ENCODE assay signal across 34 mouse cellular contexts in genomic region chr5:27846979-27847378, GRCm38 (mm10). TPM values are rescaled to one million over a fixed set of nuclear protein-coding genes. Genes with fewer than 3 reads are reported as not detected.
A peak's percentile ranks its signal among the peaks of the same experiment; 100 is the strongest.
DNase-seq lines count a peak whose midpoint lies in the region; ATAC-seq and TF ChIP-seq lines count a peak whose summit lies in the region.
"Had no signal": no experiment of that assay in that cellular context is flagged by ENCODE, and none has a peak within 500 bp of the region (broad histone marks: within the 10 kb centered on the region; RNA-seq: fewer than 3 reads in every experiment).

No protein-coding gene starts in this region.

- no peak for TF ChIP-seq CTCF in cerebellum, adult 2 months (IDR thresholded peaks at IDR 0.05; ENCODE audit: borderline replicate concordance, insufficient read depth, low read depth, low read length)

- no peaks in the 10 kb centered on the region for H3K36me3 ChIP-seq in forebrain, embryonic 13.5 days (ENCODE audit: poor library complexity, severe bottlenecking)
- H3K36me3 ChIP-seq in forebrain, embryonic 11.5 days (ENCODE audit: control insufficient read depth, insufficient read depth, low read length), result no peaks in the 10 kb centered on the region
- no peaks in the 10 kb centered on the region for H3K36me3 ChIP-seq in forebrain, embryonic 16.5 days (ENCODE audit: control insufficient read depth, insufficient read depth)
- H3K36me3 ChIP-seq: embryonic facial prominence, embryonic 10.5 days; embryonic facial prominence, embryonic 15.5 days; heart, embryonic 13.5 days; hindbrain, embryonic 10.5 days; intestine, embryonic 15.5 days; limb, embryonic 10.5 days; limb, embryonic 15.5 days; liver, embryonic 13.5 days had no signal

- H3K27ac ChIP-seq in forebrain, embryonic 13.5 days, result no peak overlapping the region
- H3K27ac ChIP-seq in forebrain, embryonic 11.5 days (ENCODE audit: low read depth, low read length), result no peak overlapping the region
- no peak overlapping the region for H3K27ac ChIP-seq in forebrain, embryonic 16.5 days (ENCODE audit: low read length)
- H3K27ac ChIP-seq in cerebellum, adult 2 months (ENCODE audit: insufficient read depth, low read length), result no peak overlapping the region
- H3K27ac ChIP-seq: embryonic facial prominence, embryonic 10.5 days; embryonic facial prominence, embryonic 15.5 days; gastrocnemius, adult 2 months; heart, embryonic 13.5 days; hindbrain, embryonic 10.5 days; intestine, embryonic 15.5 days; layer of hippocampus, adult 2 months; limb, embryonic 10.5 days; limb, embryonic 15.5 days; liver, embryonic 13.5 days had no signal

- peaks cover 18% of the 10 kb centered on the region for H3K27me3 ChIP-seq in forebrain, embryonic 13.5 days
- peaks cover 2% of the 10 kb centered on the region; the same call in 1 of the 2 replicates for H3K27me3 ChIP-seq in forebrain, embryonic 11.5 days (ENCODE audit: control insufficient read depth, insufficient read depth, low read length)
- H3K27me3 ChIP-seq in forebrain, embryonic 16.5 days (replicated peaks; ENCODE audit: control insufficient read depth, insufficient read depth, low read length), result no peaks in the 10 kb centered on the region; the same call in 1 of the 2 replicates
- no peaks in the 10 kb centered on the region for H3K27me3 ChIP-seq in cerebellum, adult 2 months (ENCODE audit: control insufficient read depth, insufficient read depth, low read length)

- no peak overlapping the region for H3K4me2 ChIP-seq in forebrain, embryonic 13.5 days
- H3K4me2 ChIP-seq in forebrain, embryonic 11.5 days (ENCODE audit: low read depth, low read length, severe bottlenecking), result no peak overlapping the region
- H3K4me2 ChIP-seq in forebrain, embryonic 16.5 days (ENCODE audit: low read length), result no peak overlapping the region
- H3K4me2 ChIP-seq: embryonic facial prominence, embryonic 15.5 days; heart, embryonic 13.5 days; intestine, embryonic 15.5 days; limb, embryonic 15.5 days; liver, embryonic 13.5 days had no signal

- WGBS in forebrain, embryonic 13.5 days, result 64% methylated on average over 5 of the region's 5 CpGs
- 67% methylated on average over 5 of the region's 5 CpGs for WGBS in forebrain, embryonic 11.5 days
- 59% methylated on average over 5 of the region's 5 CpGs for WGBS in forebrain, embryonic 16.5 days
- 70% methylated on average over 5 of the region's 5 CpGs for WGBS in cerebellum, adult 2 months

- H3K9me3 ChIP-seq in forebrain, embryonic 13.5 days (replicated peaks), result no peaks in the 10 kb centered on the region
- no peaks in the 10 kb centered on the region for H3K9me3 ChIP-seq in forebrain, embryonic 11.5 days (ENCODE audit: control insufficient read depth, low read length)
- H3K9me3 ChIP-seq in forebrain, embryonic 16.5 days (ENCODE audit: control insufficient read depth, low read length), result no peaks in the 10 kb centered on the region
- H3K9me3 ChIP-seq: embryonic facial prominence, embryonic 10.5 days; embryonic facial prominence, embryonic 15.5 days; heart, embryonic 13.5 days; hindbrain, embryonic 10.5 days; intestine, embryonic 15.5 days; limb, embryonic 10.5 days; limb, embryonic 15.5 days; liver, embryonic 13.5 days; megakaryocyte, embryonic 14.5 days had no signal

- no peaks in the 10 kb centered on the region for H3K4me1 ChIP-seq in forebrain, embryonic 13.5 days
- H3K4me1 ChIP-seq in forebrain, embryonic 11.5 days (replicated peaks; ENCODE audit: control insufficient read depth, insufficient read depth, low read length), result no peaks in the 10 kb centered on the region
- peaks cover 3% of the 10 kb centered on the region; the same call in 1 of the 2 replicates for H3K4me1 ChIP-seq in forebrain, embryonic 16.5 days (replicated peaks; ENCODE audit: control insufficient read depth, insufficient read depth, low read length)
- H3K4me1 ChIP-seq in cerebellum, adult 2 months (ENCODE audit: control insufficient read depth, insufficient read depth, low read length), result no peaks in the 10 kb centered on the region; the same call in 1 of the 2 replicates
- H3K4me1 ChIP-seq: embryonic facial prominence, embryonic 15.5 days; heart, embryonic 13.5 days; intestine, embryonic 15.5 days; limb, embryonic 15.5 days; liver, embryonic 13.5 days had no signal

- no peak overlapping the region for H3K9ac ChIP-seq in forebrain, embryonic 13.5 days
- no peak overlapping the region for H3K9ac ChIP-seq in forebrain, embryonic 11.5 days (ENCODE audit: low read length)
- no peak overlapping the region for H3K9ac ChIP-seq in forebrain, embryonic 16.5 days (replicated peaks; ENCODE audit: low read depth, low read length)
- H3K9ac ChIP-seq: embryonic facial prominence, embryonic 15.5 days; heart, embryonic 13.5 days; intestine, embryonic 15.5 days; limb, embryonic 15.5 days; liver, embryonic 13.5 days had no signal

- no peak for TF ChIP-seq POLR2A in cerebellum, adult 2 months (IDR thresholded peaks at IDR 0.05; ENCODE audit: borderline replicate concordance, insufficient read depth, low read length)

- H3K4me3 ChIP-seq in forebrain, embryonic 13.5 days, result no peak overlapping the region
- H3K4me3 ChIP-seq in forebrain, embryonic 11.5 days (ENCODE audit: low read depth, low read length), result no peak overlapping the region
- no peak overlapping the region for H3K4me3 ChIP-seq in forebrain, embryonic 16.5 days (replicated peaks; ENCODE audit: low read length)
- H3K4me3 ChIP-seq in cerebellum, adult 2 months (replicated peaks; ENCODE audit: insufficient read depth, low read depth, low read length), result no peak overlapping the region
- H3K4me3 ChIP-seq: embryonic facial prominence, embryonic 10.5 days; embryonic facial prominence, embryonic 15.5 days; gastrocnemius, adult 2 months; heart, embryonic 13.5 days; hindbrain, embryonic 10.5 days; intestine, embryonic 15.5 days; layer of hippocampus, adult 2 months; limb, embryonic 10.5 days; limb, embryonic 15.5 days; liver, embryonic 13.5 days; megakaryocyte, embryonic 14.5 days had no signal

- ATAC-seq in forebrain, embryonic 13.5 days, result peak; percentile 48; the same call in 1 of the 2 replicates
- ATAC-seq in forebrain, embryonic 11.5 days (replicated peaks; ENCODE audit: low FRiP score), result no peak
- peak; percentile 40; the same call in 1 of the 2 replicates for ATAC-seq in forebrain, embryonic 16.5 days
- ATAC-seq: hindbrain, embryonic 16.5 days; intestine, embryonic 15.5 days; lung, postnatal 0 days; Patski had no signal

- DNase-seq in forebrain, embryonic 11.5 days (ENCODE audit: low spot score), result no peak
- peak; percentile 5 for DNase-seq in layer of hippocampus, adult 9-11 months
- DNase-seq in layer of hippocampus, adult 9-10 months (ENCODE audit: low spot score), result no peak
- DNase-seq in spleen, postnatal 10 days (ENCODE audit: low spot score in 2 of 2), result no peak
- DNase-seq in cerebellum, adult 2 months, result no peak
- DNase-seq: adrenal gland, postnatal 10 days; cerebellum, adult 11-12 months; cerebellum, postnatal 10 days; gastrocnemius, adult 2 months; heart, postnatal 14 days; kidney, adult 2 months; kidney, postnatal 36 days; layer of hippocampus, postnatal 36 days; liver, embryonic 13.5 days; lung, adult 18-20 months; lung, postnatal 4 days; right cerebral cortex, postnatal 14 days; thymus, postnatal 14 days had no signal

RNA-seq across cellular contexts. Expression of gene Htr5a, which starts 5.0 kb away (rescaled TPM):
- polyA plus RNA-seq in forebrain, embryonic 13.5 days (2015; fragmentation: Nextera tagmentation; extraction: Ambion mirVana), result 0.21 and 0.50 TPM in 2 replicates
- 0.05 TPM in 1 of 2 replicates, not detected in the other for polyA plus RNA-seq in forebrain, embryonic 11.5 days (2014; fragmentation: Nextera tagmentation; extraction: Ambion mirVana)
- polyA plus RNA-seq in forebrain, embryonic 16.5 days (2015; fragmentation: Nextera tagmentation; extraction: Ambion mirVana), result 0.61 and 1.2 TPM in 2 replicates
- 3.6 TPM in 2 replicates for polyA plus RNA-seq in cerebellum, adult 2 months (2012; rRNA removed)
- polyA plus RNA-seq: embryonic facial prominence, embryonic 10.5 days; embryonic facial prominence, embryonic 15.5 days; heart, embryonic 13.5 days; intestine, embryonic 15.5 days; kidney, adult 2 months; kidney, embryonic 16.5 days; limb, embryonic 10.5 days; limb, embryonic 15.5 days; liver, embryonic 13.5 days; lung, postnatal 0 days; Patski; urinary bladder, adult 2 months had no signal

RNA-seq across cellular contexts. Expression of gene Paxip1, which starts 55.5 kb away (rescaled TPM):
- polyA plus RNA-seq in forebrain, embryonic 13.5 days (2015; fragmentation: Nextera tagmentation; extraction: Ambion mirVana), result 27.7 and 37.5 TPM in 2 replicates
- 66.8 and 71.3 TPM in 2 replicates for polyA plus RNA-seq in forebrain, embryonic 11.5 days (2014; fragmentation: Nextera tagmentation; extraction: Ambion mirVana)
- 28.7 and 29.7 TPM in 2 replicates for polyA plus RNA-seq in forebrain, embryonic 16.5 days (2015; fragmentation: Nextera tagmentation; extraction: Ambion mirVana)
- polyA plus RNA-seq in cerebellum, adult 2 months (2012; rRNA removed), result 32.1 and 34.3 TPM in 2 replicates
